Mouse (Mus musculus): ENCODE measurements at regions not wholly inside any gene's neighbourhood (a gene's known extent, or its start where the extent isn't known, plus 50 kb on each side); places are given as distances from the start of the nearest gene placed in this dataset.

DNA sequence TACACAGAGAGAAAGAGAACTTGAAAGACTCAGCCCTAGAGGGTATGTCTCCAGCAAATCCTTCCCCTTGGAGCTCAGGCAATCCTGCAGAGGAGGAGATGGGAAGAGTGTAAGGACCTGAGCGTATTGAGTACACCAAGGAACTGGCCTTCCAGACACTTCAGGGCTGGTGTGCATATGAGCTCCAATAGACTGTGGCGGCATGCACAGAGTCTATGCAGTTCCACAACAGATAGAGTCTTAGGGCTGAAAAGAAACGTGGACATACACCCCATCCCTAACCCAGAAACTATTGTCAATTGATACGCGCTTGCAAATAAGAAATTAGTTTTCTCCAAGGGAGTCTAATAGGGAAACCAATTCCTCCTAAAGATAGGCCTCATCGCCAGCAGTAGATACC is 130.6 kb upstream of the Lpp start:
- no peak for ATAC-seq (replicated peaks; ENCODE audit: insufficient number of reproducible peaks, low FRiP score, low TSS enrichment, poor library complexity, severe bottlenecking)

DNA sequence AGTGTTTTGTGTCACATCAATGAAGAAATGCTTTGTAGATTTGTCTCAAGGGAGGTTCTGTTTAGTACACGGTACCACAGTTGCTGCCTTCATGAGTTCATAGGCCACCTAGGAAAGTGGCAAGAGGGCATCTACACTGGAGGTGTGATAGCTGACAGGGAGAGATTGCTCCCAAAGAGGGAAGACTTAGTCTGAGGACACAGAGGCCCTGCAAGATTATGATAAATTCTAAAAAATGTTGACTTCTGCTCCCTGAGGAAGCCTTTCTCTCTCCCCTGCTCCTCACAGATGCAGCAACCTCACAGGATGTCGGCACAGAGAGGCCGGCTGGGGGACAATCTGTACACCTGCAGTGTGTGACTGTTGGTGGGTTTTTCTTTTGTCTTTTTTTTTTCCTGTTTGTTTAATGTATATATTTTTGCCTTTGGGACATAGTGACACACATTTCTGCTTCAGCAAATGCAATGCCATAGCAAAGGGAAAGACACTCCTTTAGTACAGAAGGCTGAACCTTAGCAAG is 133.5 kb upstream of the Lpp start:
- no peak for ATAC-seq (replicated peaks; ENCODE audit: insufficient number of reproducible peaks, low FRiP score, low TSS enrichment, poor library complexity, severe bottlenecking)

DNA sequence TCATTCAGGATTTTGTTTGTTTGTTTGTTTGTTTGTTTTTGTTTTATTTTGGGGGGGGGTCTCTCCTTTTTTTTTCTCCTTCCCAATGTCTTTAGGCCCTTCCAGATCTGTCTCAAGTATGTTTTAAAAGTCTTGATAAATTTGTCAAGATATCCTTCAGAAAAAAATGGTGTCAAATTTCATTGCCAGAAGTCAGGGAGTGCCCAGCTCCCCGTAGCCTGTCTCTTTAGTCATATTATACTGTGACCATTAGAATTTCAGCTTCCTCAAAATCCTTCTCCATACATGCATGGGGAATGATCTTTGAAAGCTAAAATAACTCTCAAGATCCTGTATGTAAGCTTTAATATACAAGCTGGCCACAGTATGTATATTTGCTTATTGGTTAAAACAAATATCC is 134.3 kb upstream of the Lpp start:
- no peak for ATAC-seq (replicated peaks; ENCODE audit: insufficient number of reproducible peaks, low FRiP score, low TSS enrichment, poor library complexity, severe bottlenecking)

DNA sequence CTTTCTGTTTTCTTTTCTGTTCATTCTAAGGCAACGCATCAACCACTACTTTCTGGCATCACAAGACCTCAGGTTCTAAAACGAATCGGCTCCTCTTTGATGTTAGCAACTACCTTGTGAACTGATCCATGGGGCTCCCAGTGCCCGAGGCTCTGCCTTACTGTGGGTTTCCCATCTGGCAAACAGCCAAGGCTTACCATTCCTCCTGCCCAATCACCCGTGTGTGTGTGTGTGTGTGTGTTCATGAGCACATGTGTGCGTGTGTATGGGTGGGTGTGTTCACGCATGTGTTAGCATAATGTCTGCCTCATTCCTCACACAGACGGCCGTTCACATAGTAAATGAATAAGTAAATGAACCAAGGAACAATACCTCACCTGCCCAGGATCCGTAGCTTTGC is 138.3 kb upstream of the Lpp start:
- no peak for ATAC-seq (replicated peaks; ENCODE audit: insufficient number of reproducible peaks, low FRiP score, low TSS enrichment, poor library complexity, severe bottlenecking)

DNA sequence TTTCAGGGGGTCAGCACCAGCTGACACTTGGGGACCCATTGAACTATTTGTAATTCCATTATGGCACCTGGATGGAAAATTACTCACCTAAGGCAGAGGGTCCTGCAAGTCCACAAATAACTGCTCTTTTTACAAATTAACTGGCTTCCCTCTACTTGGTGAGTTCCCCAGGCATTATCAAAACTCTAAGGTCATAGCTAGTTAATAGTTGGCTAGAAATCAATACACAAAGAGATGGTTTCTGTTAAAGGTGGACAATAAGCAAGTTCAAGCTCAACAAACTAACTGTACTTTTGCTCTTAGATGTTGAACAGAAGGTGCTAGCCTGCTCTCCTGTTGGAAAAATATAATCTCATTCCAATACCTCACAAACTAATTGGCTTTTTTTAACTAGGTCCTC is 138.7 kb upstream of the Lpp start:
- ATAC-seq (replicated peaks; ENCODE audit: insufficient number of reproducible peaks, low FRiP score, low TSS enrichment, poor library complexity, severe bottlenecking), result no peak

DNA sequence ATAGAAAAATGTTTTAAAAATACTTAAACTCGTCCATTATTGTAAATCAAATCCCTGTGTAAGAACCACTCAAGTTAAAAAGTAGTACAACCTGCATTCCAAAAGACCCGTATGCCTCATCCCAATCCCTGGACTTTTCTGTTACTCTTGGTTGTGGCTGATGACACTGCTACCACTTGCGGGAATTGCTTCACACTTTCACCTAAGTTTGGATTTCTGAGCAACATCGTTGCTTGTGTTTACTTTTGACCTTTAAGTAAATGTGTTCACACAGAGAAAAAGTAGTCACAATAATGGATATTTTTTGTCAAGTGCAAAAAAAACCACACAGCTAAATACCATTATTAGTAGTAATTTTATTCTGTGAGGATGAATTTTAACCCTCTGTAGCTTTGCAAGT is 139.2 kb upstream of the Lpp start:
- ATAC-seq (replicated peaks; ENCODE audit: insufficient number of reproducible peaks, low FRiP score, low TSS enrichment, poor library complexity, severe bottlenecking), result no peak

DNA sequence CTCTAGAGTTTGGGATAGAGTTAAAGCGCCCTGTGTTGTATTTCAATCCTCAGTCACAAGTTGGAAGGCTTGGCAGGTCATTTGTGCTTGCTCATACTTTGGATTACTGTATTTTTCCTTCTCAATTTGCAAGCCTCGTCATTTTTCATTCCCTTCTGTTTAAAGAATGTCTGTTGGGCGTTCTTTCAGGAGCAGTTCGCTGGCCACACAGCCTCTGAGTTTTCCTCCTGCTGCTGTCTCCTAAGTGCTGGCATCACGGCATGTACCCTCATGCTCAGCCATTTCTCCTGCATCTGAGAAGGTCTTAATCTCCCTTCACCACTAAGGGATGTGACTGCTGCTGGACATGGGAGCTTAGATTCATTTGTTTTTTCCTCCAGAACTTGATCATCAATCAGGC is 146.0 kb upstream of the Lpp start:
- no peak for ATAC-seq (replicated peaks; ENCODE audit: insufficient number of reproducible peaks, low FRiP score, low TSS enrichment, poor library complexity, severe bottlenecking)

DNA sequence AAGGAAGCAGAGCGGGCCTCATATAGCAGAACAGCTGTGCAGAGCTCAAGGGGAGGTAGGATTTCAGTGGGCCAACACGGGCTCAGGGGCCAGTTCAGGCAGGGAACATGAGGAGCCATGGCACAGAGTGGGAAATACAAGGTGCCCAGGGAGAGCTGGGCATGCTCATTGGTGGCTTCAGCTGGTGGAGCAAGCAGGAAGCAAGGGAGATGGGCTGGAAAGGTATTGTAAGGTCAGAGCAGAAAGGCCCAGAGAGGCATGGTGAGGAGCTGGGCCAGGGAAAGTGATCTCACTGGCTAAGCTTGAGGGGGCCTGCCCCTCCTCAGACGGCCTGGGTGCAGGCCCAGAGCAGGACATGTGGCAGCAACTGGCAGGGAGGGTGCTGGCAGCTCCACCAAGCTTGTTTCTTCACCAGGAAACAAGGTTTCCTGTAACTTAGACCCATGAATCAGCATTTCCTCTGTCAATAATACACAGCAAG is 155.2 kb upstream of the Lpp start:
- ATAC-seq (replicated peaks; ENCODE audit: insufficient number of reproducible peaks, low FRiP score, low TSS enrichment, poor library complexity, severe bottlenecking), result peak; percentile 55

DNA sequence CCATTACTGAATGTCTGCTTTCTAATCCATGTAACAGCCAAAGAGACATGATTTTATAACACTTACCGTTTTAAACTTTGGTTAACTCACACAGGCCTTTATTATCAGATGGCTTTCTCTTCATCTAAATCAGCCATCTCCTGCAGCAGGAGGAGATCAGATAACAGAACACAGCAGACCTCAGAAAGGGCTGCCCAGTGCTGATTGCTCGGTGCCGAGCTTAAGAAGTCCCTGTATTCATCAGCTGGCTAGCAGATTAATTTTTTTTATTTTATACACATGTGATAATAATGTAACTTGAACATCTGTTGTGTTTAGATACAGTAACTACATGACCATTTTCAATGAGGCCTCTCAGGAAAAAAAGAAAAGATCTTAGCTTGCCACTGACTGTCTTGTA is 155.9 kb upstream of the Lpp start:
- ATAC-seq (replicated peaks; ENCODE audit: insufficient number of reproducible peaks, low FRiP score, low TSS enrichment, poor library complexity, severe bottlenecking), result no peak

DNA sequence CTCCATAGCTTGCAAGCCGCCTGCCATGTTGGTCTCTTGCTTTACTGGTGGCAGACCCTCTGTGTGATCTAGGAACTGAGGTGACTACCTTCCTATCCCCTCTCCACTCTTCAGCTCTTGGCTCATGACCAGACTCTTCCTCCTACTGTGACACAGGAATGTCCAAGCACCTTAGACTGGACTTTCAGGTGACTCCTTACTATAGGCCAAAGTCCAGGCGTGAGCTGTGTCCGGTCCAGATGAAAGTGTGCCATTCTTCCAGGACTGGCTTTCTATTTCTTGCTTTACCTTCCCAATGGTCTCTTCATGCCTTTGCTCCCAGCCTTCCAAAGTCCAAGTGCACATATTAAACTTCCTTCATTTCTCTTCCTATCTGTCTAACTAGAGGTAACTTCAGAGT is 156.3 kb upstream of the Lpp start:
- ATAC-seq (replicated peaks; ENCODE audit: insufficient number of reproducible peaks, low FRiP score, low TSS enrichment, poor library complexity, severe bottlenecking), result no peak

DNA sequence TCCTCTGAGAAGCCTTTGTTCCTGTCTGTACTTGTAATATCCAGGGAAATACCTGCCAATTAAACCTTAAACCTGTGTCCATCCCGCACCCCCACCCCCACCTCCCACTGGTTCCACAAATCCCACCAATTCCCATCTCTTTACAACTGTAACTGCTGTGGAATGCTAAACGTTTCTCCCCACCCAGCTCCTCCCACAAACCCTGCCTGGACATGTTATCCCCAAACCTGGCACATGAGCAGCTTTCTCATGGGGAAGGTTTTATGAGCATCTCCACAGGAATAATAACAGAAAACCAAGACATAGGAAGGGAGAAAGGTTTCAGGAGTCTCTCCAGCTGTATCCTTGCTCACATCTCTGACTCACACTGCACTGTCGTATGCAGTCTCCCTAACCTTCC is 156.8 kb upstream of the Lpp start:
- ATAC-seq (replicated peaks; ENCODE audit: insufficient number of reproducible peaks, low FRiP score, low TSS enrichment, poor library complexity, severe bottlenecking), result no peak

DNA sequence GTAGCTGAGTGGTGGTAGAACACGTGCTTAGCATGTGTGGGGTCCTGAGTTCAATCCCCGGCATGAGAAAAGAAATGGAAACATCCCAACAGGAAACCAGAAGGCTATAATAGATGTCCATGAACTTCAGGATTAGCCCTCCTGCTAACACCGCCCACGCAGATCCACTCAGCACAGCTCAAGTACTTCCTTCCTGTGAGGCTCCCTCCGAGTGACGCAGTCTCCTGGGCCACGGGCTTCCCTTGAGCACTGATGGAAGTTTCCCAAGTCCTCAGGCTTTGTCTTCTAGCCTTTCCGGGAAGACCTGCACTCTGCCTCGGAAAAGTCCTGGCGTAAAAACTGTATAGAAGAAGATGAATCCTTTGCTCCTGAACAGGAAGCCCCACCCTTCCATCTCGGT is 158.5 kb upstream of the Lpp start:
- no peak for ATAC-seq (replicated peaks; ENCODE audit: insufficient number of reproducible peaks, low FRiP score, low TSS enrichment, poor library complexity, severe bottlenecking)

DNA sequence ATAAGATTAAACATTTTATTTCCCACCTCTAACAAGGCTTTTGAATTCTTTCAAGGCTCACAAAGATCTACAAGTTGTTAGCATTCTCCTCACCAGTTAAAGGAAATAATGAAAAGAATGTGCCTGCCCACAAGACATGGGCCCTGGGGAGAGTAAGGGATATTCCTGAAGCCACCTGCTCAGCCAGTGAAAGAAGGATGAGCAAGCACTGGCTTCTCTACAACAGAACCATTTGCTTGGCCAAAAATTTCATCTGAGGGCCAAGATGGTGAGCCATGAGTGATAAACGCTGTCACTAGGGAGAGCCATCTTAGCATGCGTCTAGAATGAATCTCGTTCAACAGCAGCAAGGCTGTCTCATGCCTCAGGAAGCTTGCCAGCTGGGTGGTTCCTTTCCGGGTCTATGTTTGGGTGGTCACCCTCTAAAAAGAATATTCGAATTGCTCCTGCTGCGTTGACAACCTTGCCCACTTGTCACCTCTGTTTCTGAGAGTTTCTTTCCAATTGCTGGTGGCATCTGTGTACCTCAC is 161.2 kb upstream of the Lpp start:
- ATAC-seq (replicated peaks; ENCODE audit: insufficient number of reproducible peaks, low FRiP score, low TSS enrichment, poor library complexity, severe bottlenecking), result no peak

DNA sequence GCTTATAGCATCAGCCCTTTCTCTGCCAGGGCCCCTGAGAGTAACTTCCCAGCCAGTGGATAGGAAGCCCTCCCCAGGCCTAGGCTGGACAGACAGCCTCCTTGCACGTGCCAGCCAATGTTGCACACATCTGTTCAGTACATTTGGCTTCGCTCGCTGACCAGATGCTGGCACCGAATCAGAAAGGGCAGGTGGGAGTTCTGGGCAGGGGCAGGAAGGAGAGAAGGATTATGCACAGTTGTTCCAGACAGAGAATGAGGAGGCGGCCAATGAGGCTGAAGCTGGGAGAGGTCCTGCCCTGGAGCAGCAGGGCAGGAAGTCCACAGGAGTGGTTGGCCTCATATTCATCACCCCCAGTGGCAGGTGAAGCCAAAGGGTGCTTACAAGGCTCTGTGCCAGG is 161.8 kb upstream of the Lpp start:
- no peak for ATAC-seq (replicated peaks; ENCODE audit: insufficient number of reproducible peaks, low FRiP score, low TSS enrichment, poor library complexity, severe bottlenecking)

DNA sequence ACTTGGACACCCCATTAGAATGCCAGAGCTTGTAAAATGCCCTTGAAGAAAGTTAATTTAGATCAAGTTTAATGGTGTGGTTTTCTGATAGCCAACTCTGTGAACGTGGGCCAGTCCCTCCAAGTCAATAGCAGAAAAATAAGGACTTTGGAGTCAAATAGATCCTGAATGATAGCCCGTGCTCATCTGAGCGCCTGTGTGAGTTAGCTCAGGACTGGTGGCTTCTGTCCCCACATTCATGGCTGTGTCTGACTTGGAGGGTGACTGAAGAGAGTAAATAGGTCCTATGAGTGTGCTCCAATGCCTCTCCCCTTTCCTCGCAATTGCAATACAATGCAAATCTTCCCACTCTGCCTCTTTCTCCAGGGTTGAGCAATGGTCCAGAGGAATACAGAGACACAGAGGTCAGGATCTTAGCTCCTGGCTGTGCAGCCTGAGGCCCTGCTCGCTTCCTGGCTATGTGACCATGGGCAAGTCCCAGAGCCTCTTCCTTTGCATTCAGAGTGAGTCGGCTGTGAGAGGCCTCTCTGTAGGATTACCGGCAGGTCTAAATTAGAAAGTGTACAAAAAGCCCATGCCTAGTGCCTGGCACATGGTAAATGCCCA is 164.2 kb upstream of the Lpp start:
- ATAC-seq (replicated peaks; ENCODE audit: insufficient number of reproducible peaks, low FRiP score, low TSS enrichment, poor library complexity, severe bottlenecking), result no peak

DNA sequence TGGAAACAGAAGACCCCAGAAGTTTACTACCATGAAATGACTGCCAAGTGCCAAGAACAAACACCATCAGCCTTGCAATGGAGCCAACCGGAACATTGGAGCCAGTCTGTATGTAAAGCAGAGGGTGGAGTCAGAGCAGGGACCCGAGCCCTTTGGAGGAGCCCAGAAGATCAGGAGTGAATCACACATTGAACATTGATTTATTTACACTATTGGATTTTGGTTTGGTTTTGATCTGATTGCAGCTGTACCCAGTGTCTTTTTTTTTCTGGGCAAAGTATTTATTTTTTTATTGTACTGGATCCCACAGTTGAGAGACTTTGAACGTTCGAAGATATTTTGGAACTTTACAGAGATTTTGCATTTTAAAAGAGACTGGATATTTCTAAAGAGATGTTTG is 167.4 kb upstream of the Lpp start:
- no peak for ATAC-seq (replicated peaks; ENCODE audit: insufficient number of reproducible peaks, low FRiP score, low TSS enrichment, poor library complexity, severe bottlenecking)

DNA sequence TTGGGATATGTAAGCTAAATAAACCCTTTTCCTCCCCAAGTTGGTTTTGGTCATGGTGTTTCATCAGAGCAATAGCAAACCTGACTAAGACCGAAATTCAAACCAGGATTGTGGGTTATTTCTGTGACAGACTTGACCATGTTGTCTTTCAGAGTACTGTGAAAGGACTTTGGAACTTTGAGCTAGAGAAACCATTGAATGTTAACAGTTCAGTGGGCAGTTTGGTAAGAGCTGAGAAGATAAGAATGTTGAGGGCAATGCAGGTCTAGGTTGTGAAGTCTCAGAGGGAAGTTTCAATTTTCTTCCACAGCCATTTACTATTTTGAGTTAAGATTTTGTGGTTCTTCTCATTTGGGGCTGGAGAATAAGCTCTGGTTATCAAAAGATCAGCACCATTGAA is 168.2 kb upstream of the Lpp start:
- no peak for ATAC-seq (replicated peaks; ENCODE audit: insufficient number of reproducible peaks, low FRiP score, low TSS enrichment, poor library complexity, severe bottlenecking)

DNA sequence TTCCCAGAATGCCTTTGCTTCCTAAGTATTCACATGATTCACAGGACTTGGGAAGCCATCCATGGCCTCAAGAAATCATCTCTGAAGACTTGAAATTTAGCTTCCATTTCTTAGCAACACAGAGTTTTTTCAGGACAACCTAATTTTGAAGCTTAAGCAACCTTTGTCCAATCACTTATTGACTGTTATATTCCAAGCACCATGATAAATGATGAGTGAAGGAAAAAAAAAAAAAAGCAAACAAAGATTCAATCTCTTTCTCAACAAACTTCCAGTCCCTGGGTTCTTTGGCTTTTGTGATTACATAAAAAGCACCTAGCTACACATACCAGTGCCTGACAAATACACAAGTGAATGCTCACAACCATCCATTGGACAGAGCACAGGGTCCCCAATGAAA is 169.4 kb upstream of the Lpp start:
- no peak for ATAC-seq (replicated peaks; ENCODE audit: insufficient number of reproducible peaks, low FRiP score, low TSS enrichment, poor library complexity, severe bottlenecking)

DNA sequence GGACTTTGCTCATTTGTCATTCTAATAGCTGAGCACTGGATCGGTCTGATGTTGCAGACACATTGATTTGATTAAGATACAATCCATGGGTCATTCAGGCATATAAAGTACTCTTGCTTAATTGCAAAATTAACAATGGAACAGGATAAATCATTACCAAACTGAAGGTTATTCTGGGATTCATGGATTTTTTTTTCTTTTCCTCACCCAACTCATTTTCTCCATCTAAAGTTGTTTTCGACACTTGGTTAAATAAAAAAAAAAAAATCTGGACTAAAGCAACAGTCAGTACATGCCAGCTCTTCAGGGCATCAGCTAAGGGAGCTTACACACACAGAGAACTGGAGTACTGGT is 169.8 kb upstream of the Lpp start:
- ATAC-seq (replicated peaks; ENCODE audit: insufficient number of reproducible peaks, low FRiP score, low TSS enrichment, poor library complexity, severe bottlenecking), result no peak

DNA sequence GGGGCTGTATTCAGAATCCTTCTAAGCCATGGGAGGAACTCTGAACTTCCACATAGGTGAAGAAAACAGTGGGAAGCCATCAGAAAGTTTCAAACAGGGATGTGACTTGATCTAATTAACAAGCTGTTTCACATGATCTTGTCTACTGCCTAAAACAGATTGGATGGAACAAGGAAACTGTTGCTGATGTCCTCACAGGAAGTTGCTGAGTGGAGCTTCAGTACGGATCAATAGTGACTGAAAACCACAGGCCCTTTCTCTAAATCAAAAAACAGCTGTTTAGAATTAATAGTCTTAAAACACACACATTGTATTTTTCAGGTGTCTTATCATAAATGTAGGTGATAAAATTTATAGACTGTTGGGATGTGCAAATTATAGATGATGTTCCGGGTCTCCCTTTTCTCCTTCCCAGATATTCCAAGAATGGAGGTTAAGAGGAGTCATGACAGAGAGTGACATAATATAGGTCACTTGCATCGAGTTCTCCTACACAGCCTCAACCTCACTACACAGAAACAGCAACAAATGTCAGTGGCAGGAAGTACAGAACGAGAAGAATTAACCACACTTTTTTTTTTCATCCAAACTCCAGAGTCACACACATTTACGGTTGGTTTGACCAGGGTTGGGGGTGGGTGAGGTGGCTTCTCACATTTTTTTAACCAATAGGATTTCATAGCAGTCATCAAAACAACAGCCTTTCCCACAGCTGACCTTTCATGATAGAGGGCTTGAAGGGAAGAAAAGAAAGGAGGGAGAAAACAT is 170.4 kb upstream of the Lpp start:
- peak; percentile 63; the same call in 1 of the 2 replicates for ATAC-seq (replicated peaks; ENCODE audit: insufficient number of reproducible peaks, low FRiP score, low TSS enrichment, poor library complexity, severe bottlenecking)
